Mouse (Mus musculus): Measurements from ENCODE around the gene Olfr564.

Gene Olfr564

GRCm38 (mm10) chr7:102803180-102803579 is at the start of gene Olfr564:
Gene Olfr564 (plus strand): TSS chr7:102803480.
- no peak for DNase-seq

GRCm38 (mm10) chr7:102759266-102759665 is 44.0 kb upstream of the Olfr564 start, which contains the start of the genes Olfr560 and Olfr78:
Gene Olfr560 (minus strand): TSS chr7:102759366.
Gene Olfr78 (minus strand): TSS chr7:102759471.
- DNase-seq, result no peak

- no peak for DNase-seq
Observed at GRCm38 (mm10) chr7:102770921-102771320, 32.4 kb upstream of the Olfr564 start, which contains the start of gene Olfr561. Gene Olfr561 (plus strand): TSS chr7:102771221.

All from thymus, postnatal 4 days (tissue).